Mouse (Mus musculus): ENCODE data around the gene Dvl3. TPM values are rescaled to one million over a fixed set of nuclear protein-coding genes. Genes with fewer than 3 reads are reported as not detected.
"Not testable (repeated sequence)": the region's sequence is repeated elsewhere in the genome, so short reads cannot be mapped to it uniquely, and the experiment has no call there.

The Dvl3 gene
- polyA plus RNA-seq (2012; ENCODE audit: insufficient read depth, low replicate concordance), result 21.1 and 45.9 TPM in 2 replicates

GRCm38 (mm10) chr16:20516726-20517201, at the start of gene Dvl3:
Dvl3 (plus strand) TSS chr16:20516982.
- H3K4me1 ChIP-seq, result peaks cover 52% of the 10 kb centered on the region
- peaks cover 30% of the 10 kb centered on the region for H3K36me3 ChIP-seq (replicated peaks; ENCODE audit: low read length)

DNA sequence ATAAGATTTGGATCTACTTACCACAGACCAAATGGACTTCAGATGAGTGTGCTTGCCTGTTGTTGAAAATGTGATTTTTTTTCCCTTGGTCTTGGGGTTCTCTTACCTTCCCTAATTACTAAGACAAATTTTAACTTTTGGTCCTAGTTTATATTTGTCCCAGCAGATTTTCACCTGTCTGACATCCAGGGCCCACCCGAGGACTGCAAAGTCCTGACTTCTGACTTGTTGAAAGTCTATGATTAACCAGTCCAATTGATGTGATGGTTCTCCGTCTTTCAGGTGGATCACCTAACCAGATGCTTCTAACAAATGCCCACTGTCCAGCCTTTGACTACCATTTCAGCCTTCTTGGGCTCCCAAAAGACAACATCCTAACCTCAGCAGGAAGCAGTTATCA, 45.8 kb upstream of the Dvl3 start:
- no peaks in the 10 kb centered on the region for H3K36me3 ChIP-seq (replicated peaks; ENCODE audit: low read length)
- no peak overlapping the region for H3K4me3 ChIP-seq (replicated peaks)
- H3K9me3 ChIP-seq, result 0 out of 2 replicates have a peak, but pooled peaks cover 6% of the 10 kb centered on the region
- peaks cover 2% of the 10 kb centered on the region for H3K27me3 ChIP-seq (replicated peaks)
- H3K4me1 ChIP-seq, result 0 out of 2 replicates have a peak, but pooled peaks cover 3% of the 10 kb centered on the region
- TF ChIP-seq GATA1 (IDR thresholded peaks at IDR 0.05; ENCODE audit: borderline replicate concordance, low read length) (no peak), FLI1 (IDR thresholded peaks at IDR 0.05; ENCODE audit: low read length) (no peak)

More at GRCm38 (mm10) chr16:20516726-20517201, at the start of gene Dvl3:
- Histone ChIP-seq H3K4me3 (replicated peaks) (peak within 1 kb of the TSS; percentile 99), H3K9me3 (no peaks in the 10 kb centered on the region), H3K27me3 (replicated peaks) (no peaks in the 10 kb centered on the region)
- TF ChIP-seq GATA1 (IDR thresholded peaks at IDR 0.05; ENCODE audit: borderline replicate concordance, low read length), result no peak
- no peak for TF ChIP-seq FLI1 (IDR thresholded peaks at IDR 0.05; ENCODE audit: low read length)

- Histone ChIP-seq H3K36me3 (replicated peaks; ENCODE audit: low read length) (no peaks in the 10 kb centered on the region), H3K4me1 (0 out of 2 replicates have a peak, but pooled peaks cover 3% of the 10 kb centered on the region), H3K4me3 (replicated peaks) (no peak overlapping the region), H3K27me3 (replicated peaks) (peaks cover 2% of the 10 kb centered on the region), H3K9me3 (0 out of 2 replicates have a peak, but pooled peaks cover 6% of the 10 kb centered on the region)
- TF ChIP-seq GATA1 (IDR thresholded peaks at IDR 0.05; ENCODE audit: borderline replicate concordance, low read length), result no peak
- TF ChIP-seq FLI1 (IDR thresholded peaks at IDR 0.05; ENCODE audit: low read length), result no peak
Measured at GRCm38 (mm10) chr16:20471686-20472085, 45.1 kb upstream of the Dvl3 start.

- Histone ChIP-seq H3K4me3 (replicated peaks) (no peak overlapping the region), H3K27me3 (replicated peaks) (no peaks in the 10 kb centered on the region), H3K9me3 (0 out of 2 replicates have a peak, but pooled peaks cover 8% of the 10 kb centered on the region), H3K4me1 (0 out of 2 replicates have a peak, but pooled peaks cover 3% of the 10 kb centered on the region), H3K36me3 (replicated peaks; ENCODE audit: low read length) (no peaks in the 10 kb centered on the region)
- no peak for TF ChIP-seq GATA1 (IDR thresholded peaks at IDR 0.05; ENCODE audit: borderline replicate concordance, low read length)
- TF ChIP-seq FLI1 (IDR thresholded peaks at IDR 0.05; ENCODE audit: low read length), result no peak
Measured at GRCm38 (mm10) chr16:20473748-20474147, 43.0 kb upstream of the Dvl3 start.

- no peaks in the 10 kb centered on the region for H3K27me3 ChIP-seq (replicated peaks)
- no peaks in the 10 kb centered on the region for H3K36me3 ChIP-seq (replicated peaks; ENCODE audit: low read length)
- no peak overlapping the region for H3K4me3 ChIP-seq (replicated peaks)
- TF ChIP-seq GATA1 (IDR thresholded peaks at IDR 0.05; ENCODE audit: borderline replicate concordance, low read length) (no peak), FLI1 (IDR thresholded peaks at IDR 0.05; ENCODE audit: low read length) (no peak)
- H3K9me3 ChIP-seq, result 0 out of 2 replicates have a peak, but pooled peaks cover 10% of the 10 kb centered on the region
- H3K4me1 ChIP-seq, result 0 out of 2 replicates have a peak, but pooled peaks cover 3% of the 10 kb centered on the region
Measured at GRCm38 (mm10) chr16:20474211-20474610, 42.6 kb upstream of the Dvl3 start.

- Histone ChIP-seq H3K4me3 (replicated peaks) (no peak overlapping the region), H3K9me3 (0 out of 2 replicates have a peak, but pooled peaks cover 10% of the 10 kb centered on the region), H3K27me3 (replicated peaks) (no peaks in the 10 kb centered on the region), H3K4me1 (0 out of 2 replicates have a peak, but pooled peaks cover 3% of the 10 kb centered on the region), H3K36me3 (replicated peaks; ENCODE audit: low read length) (no peaks in the 10 kb centered on the region)
- TF ChIP-seq FLI1 (IDR thresholded peaks at IDR 0.05; ENCODE audit: low read length), result no peak
- TF ChIP-seq GATA1 (IDR thresholded peaks at IDR 0.05; ENCODE audit: borderline replicate concordance, low read length), result no peak
Measured at GRCm38 (mm10) chr16:20474786-20475185, 42.0 kb upstream of the Dvl3 start.

GRCm38 (mm10) chr16:20475335-20475734, 41.4 kb upstream of the Dvl3 start:
- no peaks in the 10 kb centered on the region for H3K36me3 ChIP-seq (replicated peaks; ENCODE audit: low read length)
- TF ChIP-seq FLI1 (IDR thresholded peaks at IDR 0.05; ENCODE audit: low read length) (no peak), GATA1 (IDR thresholded peaks at IDR 0.05; ENCODE audit: borderline replicate concordance, low read length) (no peak)
- 0 out of 2 replicates have a peak, but pooled peaks cover 3% of the 10 kb centered on the region for H3K4me1 ChIP-seq
- no peak overlapping the region for H3K4me3 ChIP-seq (replicated peaks)
- no peaks in the 10 kb centered on the region for H3K27me3 ChIP-seq (replicated peaks)
- 0 out of 2 replicates have a peak, but pooled peaks cover 10% of the 10 kb centered on the region for H3K9me3 ChIP-seq

- no peak for TF ChIP-seq GATA1 (IDR thresholded peaks at IDR 0.05; ENCODE audit: borderline replicate concordance, low read length)
- TF ChIP-seq FLI1 (IDR thresholded peaks at IDR 0.05; ENCODE audit: low read length), result no peak
- H3K4me1 ChIP-seq, result 0 out of 2 replicates have a peak, but pooled peaks cover 3% of the 10 kb centered on the region
- no peak overlapping the region for H3K4me3 ChIP-seq (replicated peaks)
- peaks cover 8% of the 10 kb centered on the region for H3K9me3 ChIP-seq
- no peaks in the 10 kb centered on the region for H3K36me3 ChIP-seq (replicated peaks; ENCODE audit: low read length)
- H3K27me3 ChIP-seq (replicated peaks), result peaks cover 3% of the 10 kb centered on the region
Measured at GRCm38 (mm10) chr16:20476857-20477256, 39.9 kb upstream of the Dvl3 start.

GRCm38 (mm10) chr16:20477270-20477669, 39.5 kb upstream of the Dvl3 start:
- no peak for TF ChIP-seq FLI1 (IDR thresholded peaks at IDR 0.05; ENCODE audit: low read length)
- no peak for TF ChIP-seq GATA1 (IDR thresholded peaks at IDR 0.05; ENCODE audit: borderline replicate concordance, low read length)
- H3K9me3 ChIP-seq, result peaks cover 8% of the 10 kb centered on the region
- H3K4me1 ChIP-seq, result 0 out of 2 replicates have a peak, but pooled peaks cover 3% of the 10 kb centered on the region
- peaks cover 3% of the 10 kb centered on the region for H3K27me3 ChIP-seq (replicated peaks)
- H3K36me3 ChIP-seq (replicated peaks; ENCODE audit: low read length), result no peaks in the 10 kb centered on the region
- H3K4me3 ChIP-seq (replicated peaks), result no peak overlapping the region

DNA sequence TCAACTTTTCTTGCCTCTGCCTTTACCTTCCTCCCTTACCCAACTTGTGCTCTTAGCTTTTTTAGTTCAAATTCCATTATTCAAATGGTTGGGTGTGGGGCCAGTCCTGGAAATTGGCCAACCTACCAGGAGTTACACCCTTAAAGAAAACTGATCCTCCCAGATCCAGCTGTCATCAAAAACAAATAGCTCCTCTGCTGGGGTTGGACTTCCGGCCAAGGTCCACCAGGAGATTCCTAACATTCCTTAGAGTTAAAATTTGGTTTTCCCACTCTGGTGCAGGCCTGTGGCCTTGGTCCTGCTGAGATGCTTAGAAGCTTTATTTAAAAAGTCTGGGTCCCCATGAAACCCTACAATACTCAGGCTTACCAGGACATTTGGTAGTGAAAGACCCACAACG, 38.3 kb upstream of the Dvl3 start:
- Histone ChIP-seq H3K9me3 (peaks cover 8% of the 10 kb centered on the region), H3K4me1 (peaks cover 7% of the 10 kb centered on the region; the same call in 1 of the 2 replicates), H3K36me3 (replicated peaks; ENCODE audit: low read length) (no peaks in the 10 kb centered on the region), H3K27me3 (replicated peaks) (peaks cover 3% of the 10 kb centered on the region), H3K4me3 (replicated peaks) (no peak overlapping the region)
- TF ChIP-seq GATA1 (IDR thresholded peaks at IDR 0.05; ENCODE audit: borderline replicate concordance, low read length), result no peak
- TF ChIP-seq FLI1 (IDR thresholded peaks at IDR 0.05; ENCODE audit: low read length), result no peak

DNA sequence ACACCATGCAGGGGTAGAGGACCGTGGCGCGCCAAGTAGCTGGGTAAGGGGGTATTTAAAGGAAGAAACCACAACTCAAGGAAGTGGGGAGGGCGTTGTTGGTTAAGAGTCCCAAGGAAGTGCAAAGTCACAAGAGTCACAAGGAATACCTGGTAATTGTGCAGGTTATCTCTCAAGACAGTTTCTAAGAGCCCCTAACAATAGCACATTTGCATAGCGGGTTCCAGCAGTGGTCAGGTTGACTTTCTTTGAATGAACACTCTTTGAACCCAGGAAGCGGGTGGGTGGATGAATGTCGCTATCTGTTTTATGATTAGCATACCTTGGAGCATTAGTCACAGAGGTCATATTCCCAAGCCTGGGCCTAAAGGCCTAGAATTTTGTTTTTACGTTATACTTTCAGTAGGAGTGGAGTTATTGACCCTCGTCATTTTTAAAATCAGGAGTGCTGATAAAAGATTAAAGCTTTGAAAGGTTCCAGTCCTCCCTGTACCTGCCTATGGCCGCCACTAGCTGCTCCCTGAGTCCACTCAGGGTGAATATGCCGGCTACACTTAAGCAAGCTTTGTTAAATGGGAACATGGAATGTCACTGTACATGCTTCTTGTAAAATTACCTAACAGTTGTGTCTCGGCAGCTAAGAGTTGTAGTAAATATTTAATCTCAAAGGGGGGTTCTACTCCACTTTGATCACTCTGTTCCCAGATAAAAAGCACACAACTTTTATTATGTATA, 37.6 kb upstream of the Dvl3 start:
- not testable (repeated sequence) for H3K36me3 ChIP-seq (replicated peaks; ENCODE audit: low read length); H3K27me3 ChIP-seq (replicated peaks); H3K9me3 ChIP-seq; H3K4me1 ChIP-seq; H3K4me3 ChIP-seq (replicated peaks)
